Mouse (Mus musculus): ENCODE data around the gene Vmn1r107. TPM values are rescaled to one million over a fixed set of nuclear protein-coding genes. Genes with fewer than 3 reads are reported as not detected.
"Not testable (repeated sequence)": the region's sequence is repeated elsewhere in the genome, so short reads cannot be mapped to it uniquely, and the experiment has no call there.

Gene Vmn1r107
- polyA plus RNA-seq (2015; fragmentation: Nextera tagmentation; extraction: Ambion mirVana): not detected in 2 replicates

DNA sequence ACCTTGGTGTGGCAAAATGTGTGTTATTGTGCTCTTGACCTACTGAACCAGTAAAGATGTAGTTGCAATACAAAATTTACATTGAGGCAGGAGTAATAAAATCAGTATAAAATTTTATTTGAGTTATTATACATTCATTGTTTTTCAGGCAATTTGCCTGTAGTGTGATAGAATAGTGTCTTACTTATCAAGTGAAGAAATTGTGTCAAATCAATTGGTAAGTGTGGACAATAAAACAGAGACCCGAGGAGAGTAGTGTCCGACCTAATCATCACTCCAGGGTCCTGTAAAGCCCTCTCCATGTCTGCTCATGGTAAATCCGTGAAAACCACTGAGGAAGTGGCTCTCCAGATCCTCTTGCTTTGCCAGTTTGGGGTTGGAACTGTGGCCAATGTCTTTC, at the start of gene Vmn1r107:
TSS of gene Vmn1r107 (plus strand) at position 301 of the 400 bp plus-strand sequence.
- H3K4me2 ChIP-seq; H3K27me3 ChIP-seq (replicated peaks); H3K36me3 ChIP-seq; H3K9me3 ChIP-seq; H3K4me1 ChIP-seq; H3K4me3 ChIP-seq (replicated peaks); H3K27ac ChIP-seq; H3K9ac ChIP-seq; ATAC-seq (ENCODE audit: insufficient read depth, low FRiP score, low read depth): not testable (repeated sequence)
- WGBS: no CpG with 5 or more reads among the region's 3 CpGs

DNA sequence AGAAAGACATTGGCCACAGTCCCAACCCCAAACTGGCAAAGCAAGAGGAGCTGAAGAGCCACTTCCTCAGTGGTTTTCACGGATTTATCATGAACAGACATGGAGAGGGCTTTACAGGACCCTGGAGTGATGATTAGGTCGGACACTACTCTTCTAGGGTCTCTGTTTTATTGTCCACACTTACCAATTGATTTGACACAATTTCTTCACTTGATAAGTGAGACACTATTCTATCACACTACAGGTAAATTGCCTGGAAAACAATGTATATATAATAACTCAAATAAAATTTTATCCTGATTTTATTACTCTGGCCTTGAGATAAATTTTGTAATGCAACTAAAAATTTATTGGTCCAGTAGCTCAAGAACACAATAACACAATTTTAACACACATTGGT, 34.4 kb downstream of the Vmn1r107 start, which contains the start of gene Vmn1r111:
TSS of gene Vmn1r111 (minus strand) at position 101 of the 400 bp plus-strand sequence.
- H3K9ac ChIP-seq; H3K4me2 ChIP-seq; H3K27ac ChIP-seq; H3K4me1 ChIP-seq; ATAC-seq (ENCODE audit: insufficient read depth, low FRiP score, low read depth); H3K36me3 ChIP-seq; H3K27me3 ChIP-seq (replicated peaks); H3K9me3 ChIP-seq; H3K4me3 ChIP-seq (replicated peaks): not testable (repeated sequence)
- no CpG with 5 or more reads among the region's 2 CpGs for WGBS

Other genes starting within 250 kb of the Vmn1r107 start
- gene Vmn1r101, start 226.3 kb upstream of the Vmn1r107 start, polyA plus RNA-seq (2015; fragmentation: Nextera tagmentation; extraction: Ambion mirVana): not detected in 2 replicates
- gene Gm10670, start 194.0 kb upstream of the Vmn1r107 start, polyA plus RNA-seq (2015; fragmentation: Nextera tagmentation; extraction: Ambion mirVana): not detected in 2 replicates
- not detected in 2 replicates for gene Vmn1r103, start 158.4 kb upstream of the Vmn1r107 start, polyA plus RNA-seq (2015; fragmentation: Nextera tagmentation; extraction: Ambion mirVana)
- gene Vmn1r104, start 135.1 kb upstream of the Vmn1r107 start, polyA plus RNA-seq (2015; fragmentation: Nextera tagmentation; extraction: Ambion mirVana): not detected in 2 replicates
- not detected in 2 replicates for gene Gm5726, start 123.2 kb upstream of the Vmn1r107 start, polyA plus RNA-seq (2015; fragmentation: Nextera tagmentation; extraction: Ambion mirVana)
- not detected in 2 replicates for gene Gm4141, start 92.7 kb upstream of the Vmn1r107 start, polyA plus RNA-seq (2015; fragmentation: Nextera tagmentation; extraction: Ambion mirVana)
- gene Gm4513, start 69.9 kb upstream of the Vmn1r107 start, polyA plus RNA-seq (2015; fragmentation: Nextera tagmentation; extraction: Ambion mirVana): not detected in 2 replicates
- gene Vmn1r111, start 34.3 kb downstream of the Vmn1r107 start, polyA plus RNA-seq (2015; fragmentation: Nextera tagmentation; extraction: Ambion mirVana): not detected in 2 replicates
- gene Gm10668, start 61.7 kb downstream of the Vmn1r107 start, polyA plus RNA-seq (2015; fragmentation: Nextera tagmentation; extraction: Ambion mirVana): not detected in 2 replicates
- not detected in 2 replicates for gene Vmn1r112, start 102.3 kb downstream of the Vmn1r107 start, polyA plus RNA-seq (2015; fragmentation: Nextera tagmentation; extraction: Ambion mirVana)
- not detected in 2 replicates for gene Vmn1r113, start 118.4 kb downstream of the Vmn1r107 start, polyA plus RNA-seq (2015; fragmentation: Nextera tagmentation; extraction: Ambion mirVana)
- not detected in 2 replicates for gene Vmn1r114, start 143.3 kb downstream of the Vmn1r107 start, polyA plus RNA-seq (2015; fragmentation: Nextera tagmentation; extraction: Ambion mirVana)
- not detected in 2 replicates for gene Vmn1r115, start 176.1 kb downstream of the Vmn1r107 start, polyA plus RNA-seq (2015; fragmentation: Nextera tagmentation; extraction: Ambion mirVana)
- not detected in 2 replicates for gene Vmn1r116, start 203.3 kb downstream of the Vmn1r107 start, polyA plus RNA-seq (2015; fragmentation: Nextera tagmentation; extraction: Ambion mirVana)
- not detected in 2 replicates for gene Vmn1r117, start 215.2 kb downstream of the Vmn1r107 start, polyA plus RNA-seq (2015; fragmentation: Nextera tagmentation; extraction: Ambion mirVana)
- gene Vmn1r118, start 243.4 kb downstream of the Vmn1r107 start, polyA plus RNA-seq (2015; fragmentation: Nextera tagmentation; extraction: Ambion mirVana): not detected in 2 replicates